Mouse (Mus musculus): ENCODE results near the gene Tusc1. TPM values are rescaled to one million over a fixed set of nuclear protein-coding genes. Genes with fewer than 3 reads are reported as not detected.
A peak's percentile ranks its signal among the peaks of the same experiment; 100 is the strongest.

Tusc1 gene
- 10 to 100 TPM; 10.2 to 10.7 TPM for total RNA-seq (2021)
- long read RNA-seq, experiment 1, transcript Tusc1-201 (1 exons, 1,374 nt): major isoform, 17 of 17 reads
- long read RNA-seq, experiment 1, partial matches to known transcripts: 0 of 17 reads
- long read RNA-seq, experiment 1, other reads (novel, unspliced or antisense): 0 of 17 reads
- long read RNA-seq, experiment 2, transcript Tusc1-201 (1 exons, 1,374 nt): major isoform, 18 of 18 reads
- long read RNA-seq, experiment 2, partial matches to known transcripts: 0 of 18 reads
- long read RNA-seq, experiment 2, other reads (novel, unspliced or antisense): 0 of 18 reads

DNA sequence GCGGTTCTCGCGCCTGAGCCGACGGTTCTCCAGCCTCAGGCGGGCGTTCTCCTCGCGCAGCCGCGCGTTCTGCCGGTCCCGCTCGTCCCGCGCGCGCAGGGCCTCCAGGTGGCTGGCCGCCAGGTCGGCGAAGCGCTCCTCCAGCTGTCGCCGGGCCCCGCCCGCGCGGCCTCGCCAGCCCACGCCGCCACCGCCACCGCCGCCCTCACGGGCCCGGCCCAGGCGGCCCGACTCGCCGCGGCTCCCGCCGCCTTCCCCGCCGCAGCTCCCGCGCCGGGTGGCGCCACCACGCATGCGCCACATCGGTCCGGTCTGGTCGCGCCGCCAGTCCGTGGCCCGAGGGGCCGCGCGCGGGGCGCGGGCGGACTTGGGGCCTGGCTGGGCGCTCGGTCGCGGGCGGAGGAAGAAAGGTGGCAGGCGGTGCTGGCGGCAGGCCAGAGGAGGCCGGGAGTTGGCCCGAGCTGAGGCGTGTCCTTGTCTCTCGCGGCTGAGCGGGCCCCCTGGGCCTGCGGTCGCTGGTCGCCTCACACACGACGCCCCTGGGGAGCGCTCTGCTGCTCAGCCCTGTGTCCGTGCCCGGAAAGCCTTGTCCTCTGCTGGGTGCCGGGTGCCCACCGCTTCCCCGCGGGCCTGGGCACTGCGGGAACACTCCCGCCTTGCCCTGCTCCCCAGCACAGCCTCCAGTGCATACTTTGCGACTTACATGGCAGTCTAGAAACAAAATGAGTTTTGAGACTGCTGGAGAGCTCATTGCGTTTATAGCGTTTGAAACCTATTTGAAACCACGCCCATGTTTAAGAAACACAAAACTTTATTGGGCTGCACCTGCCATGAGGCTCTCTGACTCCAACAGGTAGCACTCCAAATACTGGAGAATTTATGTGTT is at the start of gene Tusc1:
TSS of gene Tusc1 (minus strand) at position 394 of the 886 bp plus-strand sequence.
- DNase-seq (ENCODE audit: low spot score in 2 of 2): peak; percentile 81 to 88

DNA sequence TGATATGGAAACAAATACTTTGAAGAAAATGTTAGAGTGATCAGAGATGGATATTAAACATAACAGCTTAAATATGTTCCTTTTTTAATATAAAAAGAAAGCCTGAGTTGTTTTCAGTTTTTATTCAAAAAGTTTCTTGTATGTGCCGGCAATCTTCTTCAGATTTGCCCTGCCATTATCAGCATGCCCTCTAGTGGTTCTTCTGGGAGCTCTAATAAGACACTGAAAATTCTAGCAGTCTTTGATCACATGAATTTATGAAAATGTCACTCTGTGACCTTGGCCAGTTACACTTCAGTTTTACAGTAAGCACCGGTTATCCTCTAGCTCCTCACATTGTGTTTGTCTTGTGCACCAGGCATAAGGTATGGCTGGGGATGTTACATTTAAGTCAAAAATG is 17.6 kb upstream of the Tusc1 start:
- DNase-seq (ENCODE audit: low spot score in 2 of 2): no peak

DNA sequence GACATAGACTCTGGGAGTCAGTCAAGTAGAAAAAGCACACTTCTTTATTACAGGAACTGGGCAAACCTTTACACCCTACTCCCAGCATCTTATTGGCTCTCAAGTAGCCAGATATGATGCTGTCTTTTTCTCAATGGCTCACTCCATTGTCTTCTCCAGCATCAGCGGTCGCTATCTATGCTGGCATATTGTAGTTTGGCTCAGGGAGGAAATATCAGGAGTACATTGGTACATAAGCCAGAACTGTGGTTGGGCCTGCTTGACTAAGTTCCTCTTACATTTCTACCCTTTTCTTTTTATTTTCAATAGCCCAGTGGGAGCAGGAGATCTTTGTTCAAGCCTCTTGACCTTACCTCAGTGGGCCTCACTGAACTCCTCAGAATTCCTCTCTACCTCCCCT is 9.0 kb upstream of the Tusc1 start:
- DNase-seq (ENCODE audit: low spot score in 2 of 2): no peak

DNA sequence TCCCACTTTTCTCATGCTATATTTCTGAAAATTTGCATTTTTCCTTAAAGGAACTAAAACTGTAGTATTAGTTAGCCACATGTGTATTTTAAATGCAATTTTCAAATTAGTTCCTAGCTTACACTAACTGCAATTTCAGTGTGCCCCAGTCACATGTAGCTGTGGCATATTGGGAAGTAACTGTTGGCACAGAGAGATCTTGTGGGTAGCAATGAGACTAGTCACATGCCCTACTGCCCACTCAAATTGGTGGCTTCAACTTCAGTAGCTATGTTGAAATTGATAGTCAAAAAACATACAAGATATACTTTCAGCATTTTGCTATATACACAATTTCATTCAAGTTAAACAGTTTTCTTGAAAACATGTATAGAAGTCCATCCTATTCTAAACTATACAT is 6.3 kb upstream of the Tusc1 start:
- no peak for DNase-seq (ENCODE audit: low spot score in 2 of 2)

DNA sequence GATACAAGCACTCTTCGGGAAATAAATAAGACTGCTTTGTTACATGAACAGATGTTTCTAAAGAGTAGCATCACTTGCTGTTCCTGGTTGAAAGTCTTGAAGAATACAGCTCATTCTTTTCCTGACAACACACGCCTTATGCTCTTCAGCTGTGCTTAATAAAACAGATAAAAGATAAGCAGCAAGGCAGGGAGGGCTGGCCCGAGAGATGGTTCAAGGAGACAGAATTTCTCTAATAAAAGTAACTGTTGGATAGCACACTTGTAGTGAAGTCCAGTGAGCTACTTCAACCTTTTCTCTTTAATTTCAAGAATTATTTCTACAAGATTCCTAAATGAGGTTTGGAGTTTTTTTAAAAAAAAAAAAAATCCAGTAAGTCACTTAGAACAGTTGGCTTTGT is 2.7 kb upstream of the Tusc1 start:
- no peak for DNase-seq (ENCODE audit: low spot score in 2 of 2)

DNA sequence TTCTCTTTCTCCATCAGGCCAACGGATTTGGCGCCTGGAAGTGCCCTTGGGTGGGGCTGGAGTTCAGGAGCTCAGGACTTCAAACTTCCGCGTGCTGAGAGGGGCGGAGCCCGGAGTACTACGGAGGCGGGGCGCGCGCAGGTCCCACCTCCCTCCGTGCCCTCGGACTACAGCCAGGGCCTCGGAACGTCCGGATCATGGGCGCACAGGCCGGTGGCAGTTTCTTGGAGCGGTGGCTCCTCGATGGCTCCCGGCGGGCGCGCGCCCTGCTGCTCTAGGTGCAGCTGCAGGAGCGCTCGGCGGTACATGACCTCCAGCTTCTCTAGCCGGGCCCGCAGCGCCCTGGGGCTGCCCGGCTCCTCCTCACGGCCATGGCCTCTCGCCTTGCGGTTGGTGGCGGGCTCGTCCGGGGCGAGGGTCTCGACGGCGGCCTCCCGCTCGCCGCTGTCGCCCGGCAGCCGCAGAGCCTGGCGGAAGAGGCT is 634 bp downstream of the Tusc1 start:
- DNase-seq (ENCODE audit: low spot score in 2 of 2): peak; percentile 85 to 87

DNA sequence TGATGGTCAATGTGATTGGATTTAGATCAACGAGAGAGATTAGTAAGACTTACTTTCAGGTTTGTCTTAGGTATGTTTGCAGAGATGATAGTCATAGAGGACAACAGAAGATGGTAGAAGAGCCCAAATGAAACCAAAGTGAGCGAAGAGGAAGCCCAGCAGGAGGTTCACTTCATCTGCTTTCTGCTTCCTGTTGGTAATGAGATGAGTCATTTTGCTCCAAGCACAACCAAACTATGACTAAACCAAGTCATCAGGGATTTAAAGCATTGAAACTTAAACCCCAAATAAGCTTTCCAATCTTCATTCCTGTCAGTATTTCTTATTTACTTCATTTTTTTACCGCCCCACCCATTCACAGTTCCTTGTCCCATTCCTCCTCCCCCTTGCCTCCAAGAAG is 27.8 kb downstream of the Tusc1 start:
- no peak for DNase-seq (ENCODE audit: low spot score in 2 of 2)

DNA sequence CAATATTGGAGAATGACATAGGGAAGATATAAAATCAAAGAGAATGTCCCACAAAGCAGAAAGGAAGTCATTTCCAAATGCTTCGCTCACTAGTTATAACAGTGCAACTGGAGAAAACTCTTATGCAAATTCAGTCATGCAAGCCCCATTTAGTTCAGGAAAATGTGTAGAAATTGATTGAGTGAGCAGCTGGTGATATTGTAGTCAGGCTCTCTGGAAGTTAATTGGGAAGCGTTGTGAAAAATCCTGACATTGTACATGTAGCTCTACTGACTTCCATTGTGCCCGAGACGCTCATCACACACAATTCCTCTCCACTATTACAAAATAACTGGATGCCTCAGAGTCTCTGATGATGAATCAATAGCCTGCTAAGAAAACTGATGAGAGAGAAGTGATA is 49.2 kb downstream of the Tusc1 start:
- no peak for DNase-seq (ENCODE audit: low spot score in 2 of 2)

All from gastrocnemius, postnatal 4 days (tissue).